Mouse (Mus musculus) WW6 (cell line): ENCODE measurements around the gene Tpp1.

ENCODE experiments used
- DNase-seq: peaks from one replicate; pipeline ENCODE4 v3.0.0-alpha.2; 2013; ENCODE audit warnings: low read depth, low spot score

Tpp1 gene

GRCm38 (mm10) chr7:105728701-105729428, 23.2 kb downstream of the Tpp1 start:
- no peak for DNase-seq

GRCm38 (mm10) chr7:105726980-105727325, 25.1 kb downstream of the Tpp1 start:
- DNase-seq, result no peak

- DNase-seq, result no peak
These were observed 25.7 kb downstream of the Tpp1 start for GRCm38 (mm10) chr7:105726144-105726979.

- DNase-seq, result no peak
These were observed 30.1 kb downstream of the Tpp1 start for GRCm38 (mm10) chr7:105721916-105722315.

GRCm38 (mm10) chr7:105715366-105715765, 36.7 kb downstream of the Tpp1 start:
- no peak for DNase-seq

GRCm38 (mm10) chr7:105708733-105709132, 43.3 kb downstream of the Tpp1 start:
- DNase-seq, result no peak

GRCm38 (mm10) chr7:105703816-105704215, 48.2 kb downstream of the Tpp1 start:
- DNase-seq, result no peak

GRCm38 (mm10) chr7:105703184-105703583, 48.9 kb downstream of the Tpp1 start:
- no peak for DNase-seq
